Mouse (Mus musculus): Measurements from ENCODE around the gene Ripor3.

Ripor3 gene

GRCm38 (mm10) chr2:167958082-167958788 lies 52.2 kb downstream of the Ripor3 start:
- in situ Hi-C loops (cut with MboI, MseI) = loop anchor here (25.0 kb wide), 1 partner anchor 629 kb away; no protein-coding TSS in a partner anchor

GRCm38 (mm10) chr2:167957539-167957938 lies 52.9 kb downstream of the Ripor3 start:
- in situ Hi-C loops (cut with MboI, MseI) = loop anchor here (25.0 kb wide), 1 partner anchor 630 kb away; no protein-coding TSS in a partner anchor

GRCm38 (mm10) chr2:167954928-167955327 lies 55.5 kb downstream of the Ripor3 start:
- in situ Hi-C loops (cut with MboI, MseI) = loop anchor here (25.0 kb wide), 1 partner anchor 632 kb away; no protein-coding TSS in a partner anchor

GRCm38 (mm10) chr2:167953819-167954218 lies 56.6 kb downstream of the Ripor3 start:
- in situ Hi-C loops (cut with MboI, MseI) = loop anchor here (25.0 kb wide), 1 partner anchor 633 kb away; no protein-coding TSS in a partner anchor

- in situ Hi-C loops (cut with MboI, MseI) = loop anchor here (25.0 kb wide), 1 partner anchor 636 kb away; no protein-coding TSS in a partner anchor
Observed at GRCm38 (mm10) chr2:167951301-167952211, 58.9 kb downstream of the Ripor3 start.

- in situ Hi-C loops (cut with MboI, MseI) = loop anchor here (25.0 kb wide), 1 partner anchor 637 kb away; no protein-coding TSS in a partner anchor
Observed at GRCm38 (mm10) chr2:167950681-167951080, 59.7 kb downstream of the Ripor3 start.

- in situ Hi-C loops (cut with MboI, MseI) = loop anchor here (25.0 kb wide), 2 partner anchors 637 to 1963 kb away; partner anchors contain the start of gene Ncoa3
Observed at GRCm38 (mm10) chr2:167949808-167950207, 60.6 kb downstream of the Ripor3 start.

GRCm38 (mm10) chr2:167949250-167949649 lies 61.2 kb downstream of the Ripor3 start:
- in situ Hi-C loops (cut with MboI, MseI) = loop anchor here (25.0 kb wide), 1 partner anchor 1962 kb away; the partner anchor contains the start of gene Ncoa3

- in situ Hi-C loops (cut with MboI, MseI) = loop anchor here (25.0 kb wide), 1 partner anchor 1961 kb away; the partner anchor contains the start of gene Ncoa3
Observed at GRCm38 (mm10) chr2:167948557-167948956, 61.9 kb downstream of the Ripor3 start.

- in situ Hi-C loops (cut with MboI, MseI) = loop anchor here (25.0 kb wide), 1 partner anchor 1961 kb away; the partner anchor contains the start of gene Ncoa3
Observed at GRCm38 (mm10) chr2:167948047-167948446, 62.4 kb downstream of the Ripor3 start.

GRCm38 (mm10) chr2:167947251-167947650 lies 63.2 kb downstream of the Ripor3 start:
- in situ Hi-C loops (cut with MboI, MseI) = loop anchor here (25.0 kb wide), 1 partner anchor 1960 kb away; the partner anchor contains the start of gene Ncoa3

GRCm38 (mm10) chr2:167945451-167945850 lies 65.0 kb downstream of the Ripor3 start:
- in situ Hi-C loops (cut with MboI, MseI) = loop anchor here (25.0 kb wide), 1 partner anchor 1958 kb away; the partner anchor contains the start of gene Ncoa3

- in situ Hi-C loops (cut with MboI, MseI) = loop anchor here (25.0 kb wide), 1 partner anchor 1957 kb away; the partner anchor contains the start of gene Ncoa3
Observed at GRCm38 (mm10) chr2:167944193-167944592, 66.2 kb downstream of the Ripor3 start.

- in situ Hi-C loops (cut with MboI, MseI) = loop anchor here (25.0 kb wide), 1 partner anchor 1956 kb away; the partner anchor contains the start of gene Ncoa3
Observed at GRCm38 (mm10) chr2:167942926-167943633, 67.3 kb downstream of the Ripor3 start.

GRCm38 (mm10) chr2:167942199-167942925 lies 68.1 kb downstream of the Ripor3 start:
- in situ Hi-C loops (cut with MboI, MseI) = loop anchor here (25.0 kb wide), 1 partner anchor 1955 kb away; the partner anchor contains the start of gene Ncoa3

GRCm38 (mm10) chr2:167941745-167942176 lies 68.7 kb downstream of the Ripor3 start:
- in situ Hi-C loops (cut with MboI, MseI) = loop anchor here (25.0 kb wide), 1 partner anchor 1954 kb away; the partner anchor contains the start of gene Ncoa3

GRCm38 (mm10) chr2:167941320-167941719 lies 69.1 kb downstream of the Ripor3 start:
- in situ Hi-C loops (cut with MboI, MseI) = loop anchor here (25.0 kb wide), 1 partner anchor 1954 kb away; the partner anchor contains the start of gene Ncoa3

- in situ Hi-C loops (cut with MboI, MseI) = loop anchor here (25.0 kb wide), 1 partner anchor 1953 kb away; the partner anchor contains the start of gene Ncoa3
Observed at GRCm38 (mm10) chr2:167940636-167941035, 69.8 kb downstream of the Ripor3 start.

GRCm38 (mm10) chr2:167939632-167940399 lies 70.6 kb downstream of the Ripor3 start:
- in situ Hi-C loops (cut with MboI, MseI) = loop anchor here (25.0 kb wide), 1 partner anchor 1953 kb away; the partner anchor contains the start of gene Ncoa3
